Mouse (Mus musculus) layer of hippocampus, adult 9-10 months (tissue): ENCODE results near the gene Slc4a2.

ENCODE experiments used
- DNase-seq: peaks from one replicate; pipeline ENCODE4 v3.0.0; 2022; ENCODE audit warnings: low spot score

Gene Slc4a2

GRCm38 (mm10) chr5:24426556-24427284 is 3.1 kb downstream of the Slc4a2 start:
- no peak for DNase-seq

- DNase-seq, result no peak
Observed at GRCm38 (mm10) chr5:24427285-24427633, 3.6 kb downstream of the Slc4a2 start.

- DNase-seq, result no peak
Observed at GRCm38 (mm10) chr5:24427981-24428402, 4.4 kb downstream of the Slc4a2 start.

- no peak for DNase-seq
Observed at GRCm38 (mm10) chr5:24428596-24428995, 5.0 kb downstream of the Slc4a2 start.

- no peak for DNase-seq
Observed at GRCm38 (mm10) chr5:24433993-24434392, 10.4 kb downstream of the Slc4a2 start.

- DNase-seq, result no peak
Observed at GRCm38 (mm10) chr5:24441187-24441586, 17.6 kb downstream of the Slc4a2 start.

GRCm38 (mm10) chr5:24442029-24442428 is 18.4 kb downstream of the Slc4a2 start:
- DNase-seq, result no peak

- no peak for DNase-seq
Observed at GRCm38 (mm10) chr5:24443204-24443603, 19.6 kb downstream of the Slc4a2 start.

- DNase-seq, result no peak
Observed at GRCm38 (mm10) chr5:24443927-24444326, 20.3 kb downstream of the Slc4a2 start.

GRCm38 (mm10) chr5:24444746-24445427 is 21.2 kb downstream of the Slc4a2 start, which contains the start of gene Fastk:
Gene Fastk (minus strand): TSS chr5:24445287.
- peak; percentile 71 for DNase-seq

GRCm38 (mm10) chr5:24445428-24446080 is 21.9 kb downstream of the Slc4a2 start:
- DNase-seq, result no peak

- DNase-seq, result no peak
Observed at GRCm38 (mm10) chr5:24446630-24447029, 23.0 kb downstream of the Slc4a2 start.

GRCm38 (mm10) chr5:24447624-24448298 is 24.1 kb downstream of the Slc4a2 start, which contains the start of gene Tmub1:
Gene Tmub1 (minus strand): TSS chr5:24447854.
- DNase-seq, result peak; percentile 69

GRCm38 (mm10) chr5:24451264-24452029 is 27.8 kb downstream of the Slc4a2 start:
- no peak for DNase-seq

GRCm38 (mm10) chr5:24452030-24452690 is 28.5 kb downstream of the Slc4a2 start, which contains the start of gene Agap3:
Gene Agap3 (plus strand): TSS chr5:24452177.
- DNase-seq, result no peak

GRCm38 (mm10) chr5:24452691-24453233 is 29.1 kb downstream of the Slc4a2 start:
- no peak for DNase-seq

GRCm38 (mm10) chr5:24453283-24453984 is 29.8 kb downstream of the Slc4a2 start:
- DNase-seq, result no peak

GRCm38 (mm10) chr5:24453985-24454303 is 30.3 kb downstream of the Slc4a2 start:
- no peak for DNase-seq

- DNase-seq, result no peak
Observed at GRCm38 (mm10) chr5:24455076-24455475, 31.4 kb downstream of the Slc4a2 start.

- no peak for DNase-seq
Observed at GRCm38 (mm10) chr5:24455613-24456012, 32.0 kb downstream of the Slc4a2 start.
